Mouse (Mus musculus) gonadal fat pad, adult 2 months (tissue): ENCODE results near the gene Hus1b. TPM values are rescaled to one million over a fixed set of nuclear protein-coding genes. Genes with fewer than 3 reads are reported as not detected.

Source experiments
- DNase-seq: peaks from one replicate; pipeline ENCODE4 v3.0.0-alpha.2; 2012; ENCODE audit warnings: low read depth
- polyA plus RNA-seq: library from polyadenylated mRNA; depleted of rRNA; stranded (reverse); fragments of >200 nt; gene quantifications from 2 replicates; pipeline ENCODE4 v1.2.3, GENCODE M21; 2012; rRNA removed

Gene Hus1b
- polyA plus RNA-seq, 1 experiment: 0.15 TPM

DNA sequence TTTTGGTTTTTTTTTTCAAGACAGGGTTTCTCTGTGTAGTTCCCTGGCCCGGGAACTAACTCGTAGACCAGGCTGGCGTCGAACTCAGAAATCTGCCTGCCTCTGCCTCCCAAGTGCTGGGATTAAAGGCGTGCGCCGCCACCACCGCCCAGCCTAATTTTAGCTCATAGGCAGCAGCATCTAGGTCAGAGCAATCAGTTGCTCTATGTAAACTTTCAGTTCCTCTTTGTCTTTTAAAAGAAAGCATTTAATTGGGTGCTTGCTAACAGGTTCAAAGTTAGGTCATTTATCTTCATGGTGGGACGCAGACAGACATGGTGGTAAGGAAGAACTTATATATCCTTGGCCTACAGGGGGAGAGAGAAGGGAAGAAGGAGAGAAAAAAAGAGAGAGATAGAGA, 1.6 kb upstream of the Hus1b start:
- DNase-seq: no peak

DNA sequence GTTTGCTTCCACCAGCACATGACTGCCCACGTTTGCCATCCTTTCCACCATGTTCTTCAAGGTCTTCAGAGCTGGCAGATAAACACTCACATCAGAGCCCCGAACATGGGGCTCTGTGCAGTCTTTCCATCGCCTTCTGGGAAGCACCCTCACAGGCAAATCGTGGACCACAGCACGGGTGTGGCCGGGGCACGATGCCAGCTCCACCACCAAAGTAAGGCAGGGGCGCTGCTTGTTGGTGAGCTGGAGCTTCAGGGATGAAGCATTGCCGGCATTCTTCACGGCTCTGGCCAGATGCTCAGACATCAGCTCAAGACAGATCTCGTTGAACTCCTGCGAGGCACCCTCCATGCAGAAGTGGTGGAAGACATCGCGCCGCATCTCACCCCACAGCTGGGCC, 430 bp downstream of the Hus1b start:
- DNase-seq: no peak

DNA sequence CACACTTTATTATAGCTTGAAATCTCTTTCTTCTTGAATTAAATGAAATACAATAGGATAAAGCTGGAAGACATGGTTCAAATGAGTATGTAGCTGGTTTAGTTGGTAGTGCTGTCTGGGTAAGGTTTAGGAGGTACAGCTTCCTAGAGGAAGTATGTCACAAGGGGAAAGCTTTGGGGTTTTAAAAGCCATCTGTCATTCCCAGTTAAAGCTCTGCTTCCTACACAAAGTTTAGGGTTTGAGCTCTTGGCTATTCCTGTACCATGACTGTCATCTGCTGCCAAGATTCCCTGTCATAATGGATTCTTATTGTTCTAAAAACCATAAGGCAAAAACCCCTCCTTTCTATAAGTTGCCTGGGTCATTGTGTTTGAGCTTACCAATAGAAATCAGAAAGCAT, 1.8 kb downstream of the Hus1b start:
- no peak for DNase-seq

DNA sequence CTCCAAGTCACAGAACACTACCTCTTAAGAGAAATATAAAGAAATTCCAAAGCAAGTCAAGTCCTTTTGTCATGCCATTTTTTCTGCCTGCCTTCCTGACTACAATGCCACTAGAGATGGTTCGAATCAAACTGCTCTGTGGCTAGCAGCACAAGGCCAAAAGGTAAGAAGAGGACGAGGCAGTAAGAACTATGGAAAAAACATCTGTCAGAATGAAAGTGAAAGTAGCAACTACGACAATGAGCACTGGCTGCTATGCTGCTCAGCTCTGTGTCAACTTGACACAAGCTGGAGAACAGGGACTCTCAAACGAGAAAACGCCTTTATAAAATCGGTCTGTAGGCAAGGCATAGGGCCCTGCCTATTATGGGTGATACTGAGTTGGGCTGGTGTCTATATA, 14.6 kb downstream of the Hus1b start:
- DNase-seq: no peak

DNA sequence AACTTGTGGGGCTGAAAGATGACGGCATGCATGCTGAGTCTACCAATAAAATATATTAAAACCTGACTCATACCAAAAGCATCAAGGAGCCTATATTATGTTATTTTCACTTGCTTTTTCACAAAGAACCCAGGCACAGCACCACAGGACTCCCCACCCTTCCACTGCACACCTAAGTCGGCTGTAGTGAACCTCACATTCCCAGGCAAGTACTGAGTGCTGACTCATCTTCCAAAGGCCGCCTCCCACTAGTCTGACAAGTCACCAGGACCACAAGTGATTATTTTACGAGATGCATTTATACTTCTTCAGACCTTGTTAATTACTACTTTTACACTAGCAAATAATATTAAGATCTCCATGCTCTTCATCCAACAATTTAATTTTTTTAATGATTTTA, 15.9 kb downstream of the Hus1b start:
- no peak for DNase-seq

DNA sequence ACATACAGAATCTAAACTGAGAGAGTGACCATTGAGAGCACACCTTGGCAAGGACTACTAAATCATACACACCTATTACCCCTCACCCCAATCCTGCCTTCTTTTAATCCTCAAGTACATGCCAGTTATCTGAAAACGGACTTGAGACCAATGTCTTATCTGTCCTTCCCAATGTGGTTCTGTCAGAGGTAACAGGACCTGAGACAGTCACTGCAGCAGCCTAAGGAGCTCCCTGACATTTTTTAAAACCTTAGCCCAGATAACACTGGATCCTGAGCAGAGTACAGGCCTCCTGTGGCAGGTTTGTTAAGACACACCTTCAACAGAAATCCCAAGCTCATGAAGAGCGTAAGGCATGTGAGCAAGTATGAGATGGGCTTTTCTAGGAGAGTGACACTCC, 18.4 kb downstream of the Hus1b start:
- DNase-seq: no peak

DNA sequence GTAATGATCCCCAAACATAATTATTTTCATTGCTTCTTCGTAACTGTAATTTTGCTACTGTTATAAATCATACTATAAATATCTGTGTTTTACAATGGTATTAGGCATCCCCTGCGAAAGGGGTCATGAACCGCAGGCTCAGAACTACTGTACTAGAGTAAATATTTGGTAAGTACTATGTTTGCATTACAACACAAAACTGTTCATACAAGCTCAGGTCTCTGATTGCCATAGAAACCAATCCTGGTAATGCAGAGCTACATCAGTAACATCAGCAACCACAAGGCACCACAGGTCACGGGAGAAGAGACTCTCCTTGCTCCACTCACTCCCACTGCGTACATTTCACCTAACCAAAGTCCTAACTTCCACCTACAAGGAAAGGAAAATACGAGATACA, 23.3 kb downstream of the Hus1b start:
- no peak for DNase-seq

DNA sequence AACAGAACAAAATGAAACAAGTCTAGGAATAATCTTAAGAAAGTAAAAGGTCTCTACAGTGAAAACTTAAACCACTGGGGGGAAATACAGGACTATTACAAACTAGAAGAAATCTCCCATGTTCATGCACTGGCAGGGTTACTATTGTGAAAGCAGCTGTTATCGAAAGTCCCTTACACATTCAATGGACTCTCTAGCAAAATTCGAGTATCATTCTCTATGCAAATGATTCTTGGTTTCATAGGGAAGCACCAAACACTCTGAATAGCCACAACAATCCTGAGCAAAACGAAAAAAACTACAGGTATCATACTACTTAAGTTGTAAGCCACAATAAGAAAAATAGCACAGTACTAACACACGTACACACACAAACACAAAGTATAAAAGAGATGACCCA, 25.6 kb downstream of the Hus1b start:
- no peak for DNase-seq

DNA sequence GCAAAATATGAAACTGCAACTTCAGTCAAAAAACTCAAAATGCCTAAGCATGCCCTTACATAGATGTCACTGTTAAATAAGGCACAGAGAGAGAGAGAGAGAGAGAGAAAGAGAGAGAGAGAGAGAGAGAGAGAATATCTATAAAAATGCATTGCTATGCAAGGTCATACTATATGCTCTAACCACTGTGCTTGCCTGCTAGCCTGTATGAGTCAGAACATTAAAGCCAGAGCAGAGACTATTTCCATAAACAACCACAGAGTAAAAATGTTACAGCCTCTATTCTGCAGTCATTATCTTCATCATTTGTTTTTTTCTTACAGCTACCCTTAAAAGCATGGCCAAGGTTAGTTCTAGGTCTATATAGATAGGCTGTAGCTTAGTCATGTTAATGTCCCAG, 33.8 kb downstream of the Hus1b start:
- DNase-seq: no peak

DNA sequence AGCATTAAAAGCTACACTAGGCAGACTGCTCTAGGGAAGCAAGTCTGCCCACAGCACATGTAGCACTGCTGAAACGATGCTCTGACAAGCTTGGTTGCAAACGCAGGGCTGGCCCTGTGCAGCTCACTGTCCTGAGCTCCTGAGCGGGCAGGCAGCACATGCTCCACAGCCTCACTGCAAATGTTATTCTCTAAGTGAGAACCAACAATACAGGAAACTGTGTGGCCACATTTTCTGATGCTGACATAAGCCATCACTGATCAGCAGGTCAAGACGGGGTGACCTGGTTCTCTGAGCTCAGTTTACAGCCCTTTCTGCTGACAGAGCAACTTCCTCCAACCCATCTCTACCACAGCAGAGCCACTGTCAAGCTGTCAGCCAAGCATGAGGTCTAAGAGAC, 34.5 kb downstream of the Hus1b start:
- no peak for DNase-seq

DNA sequence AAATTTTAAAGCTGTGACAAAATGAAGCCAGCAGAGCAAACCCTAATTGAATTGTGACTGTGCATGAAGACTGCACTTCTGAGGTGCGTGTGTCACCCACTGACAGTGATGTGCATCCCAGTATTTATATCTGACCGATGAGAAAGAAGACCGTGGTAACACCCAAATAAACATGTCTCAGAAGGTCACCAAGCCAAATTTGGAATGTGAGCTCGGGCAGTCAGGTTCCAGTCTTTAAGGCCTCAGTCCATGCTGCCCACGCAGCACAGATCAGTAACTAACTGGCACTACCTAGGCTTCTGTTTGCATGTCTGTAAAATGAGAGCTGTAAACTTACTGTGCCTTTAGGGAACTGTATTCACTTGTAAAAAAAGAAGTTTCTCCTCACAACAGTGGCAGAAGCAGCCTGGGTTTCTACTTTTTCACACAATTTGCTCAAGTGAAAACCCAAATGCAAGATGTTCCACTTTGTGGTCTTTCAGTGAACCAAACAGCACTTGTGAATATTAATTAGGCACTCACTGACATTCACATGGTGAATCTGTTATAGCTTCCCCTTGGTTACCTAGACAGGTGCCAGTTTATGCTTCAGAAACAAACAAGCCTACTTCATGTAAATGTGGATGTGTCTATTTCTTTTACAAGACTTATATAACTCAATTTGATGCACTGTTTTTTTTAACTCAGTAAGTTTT, 35.5 kb downstream of the Hus1b start:
- DNase-seq: no peak

DNA sequence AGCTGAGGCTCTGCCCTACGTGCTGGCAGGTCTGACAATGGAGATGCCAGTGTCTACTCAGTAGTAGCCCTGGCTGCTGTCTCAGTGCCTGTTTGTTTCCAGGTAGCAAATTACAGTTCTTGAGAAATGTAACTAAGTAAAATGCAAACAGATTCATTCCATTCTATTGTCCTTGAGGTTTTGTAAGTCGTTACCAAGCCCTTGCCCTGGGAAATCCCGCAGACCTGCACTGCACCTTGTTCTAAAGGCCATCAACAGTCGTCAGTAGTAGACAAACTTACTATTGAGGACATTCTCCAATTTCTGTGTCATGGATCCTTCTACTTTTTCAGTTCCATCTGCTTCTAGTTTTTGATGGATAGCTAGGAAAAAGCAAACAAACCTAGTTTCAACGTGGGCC, 36.7 kb downstream of the Hus1b start:
- no peak for DNase-seq

DNA sequence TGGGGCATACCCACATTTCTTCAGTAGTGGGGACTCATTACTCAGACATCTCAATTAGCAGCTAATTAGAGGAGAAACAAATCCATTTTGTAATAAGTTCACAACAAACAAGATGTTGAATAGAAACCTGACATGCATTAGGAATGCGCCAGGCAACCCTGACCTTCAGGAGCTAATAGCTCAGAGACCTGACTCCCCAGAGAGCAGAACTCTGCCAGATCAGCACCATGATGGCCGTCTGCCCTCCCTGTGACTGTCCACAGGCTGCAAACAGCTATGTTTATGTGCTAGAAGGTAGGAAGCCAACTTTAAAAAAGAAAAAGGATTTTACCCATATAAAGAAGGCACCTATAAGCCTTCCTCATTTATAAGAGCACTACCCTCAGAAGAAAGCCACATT, 45.3 kb downstream of the Hus1b start:
- no peak for DNase-seq

DNA sequence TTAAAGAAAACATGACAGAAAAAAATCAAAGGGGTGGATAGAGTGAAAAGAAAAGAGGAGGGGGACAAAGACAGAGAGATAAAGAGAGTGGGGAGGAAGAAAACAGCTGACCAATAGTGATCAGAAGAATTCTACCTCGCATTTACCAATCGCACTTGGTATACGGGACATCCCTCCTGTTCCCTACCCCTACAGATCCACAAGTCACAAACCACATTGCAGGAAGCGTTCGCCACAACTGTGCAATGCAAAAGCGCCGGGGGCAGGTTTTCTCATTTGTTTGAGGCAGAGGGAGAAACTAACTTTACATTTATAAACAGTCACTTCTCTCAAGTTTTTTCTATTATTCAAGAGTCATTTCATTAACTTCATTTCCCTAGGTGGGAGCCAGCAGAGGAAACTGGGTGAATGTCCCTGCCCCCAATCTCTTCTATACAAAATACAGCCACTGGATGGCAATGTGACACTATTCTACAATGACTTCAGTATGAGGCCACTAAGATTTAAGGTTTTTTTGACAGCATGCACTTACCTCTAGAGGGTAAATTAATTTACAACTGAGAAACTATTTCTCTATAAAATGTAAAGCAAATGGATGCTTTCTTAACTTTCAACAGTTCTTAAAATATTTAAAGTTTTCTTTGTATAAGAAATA, 46.0 kb downstream of the Hus1b start:
- no peak for DNase-seq

Other genes with a start within 250 kb of the Hus1b start
- 2.3 and 2.5 TPM in 2 replicates for gene Irf4, start 198.5 kb downstream of the Hus1b start, polyA plus RNA-seq
- 11.3 and 11.4 TPM in 2 replicates for gene Exoc2, start 26.3 kb upstream of the Hus1b start, polyA plus RNA-seq
- gene Gm5447, start 26.4 kb upstream of the Hus1b start, polyA plus RNA-seq: 0.07 TPM in 1 of 2 replicates, not detected in the other